Mouse (Mus musculus) B cell, adult 62 days (primary cell): ENCODE measurements around the gene Gm17606. TPM values are rescaled to one million over a fixed set of nuclear protein-coding genes. Genes with fewer than 3 reads are reported as not detected.

Source experiments
- total RNA-seq: library from RNA; stranded (reverse); gene quantifications from 4 replicates; pipeline ENCODE4 v1.2.4, GENCODE M21; 2023

Gene Gm17606
- total RNA-seq, result not detected in 4 replicates

GRCm38 (mm10) chr14:54640946-54641304 is at the start of gene Gm17606:
Gm17606 (plus strand) TSS chr14:54640952.

GRCm38 (mm10) chr14:54605752-54606321 is 34.9 kb upstream of the Gm17606 start, which contains the start of gene 4931414P19Rik:
4931414P19Rik (minus strand) TSS chr14:54605993.

GRCm38 (mm10) chr14:54617897-54618365 is 22.8 kb upstream of the Gm17606 start, which contains the start of gene Psmb5:
Psmb5 (minus strand) TSS chr14:54618022.

GRCm38 (mm10) chr14:54621133-54621532 is 19.6 kb upstream of the Gm17606 start, which contains the start of gene Psmb11:
Psmb11 (plus strand) TSS chr14:54621433.

DNA sequence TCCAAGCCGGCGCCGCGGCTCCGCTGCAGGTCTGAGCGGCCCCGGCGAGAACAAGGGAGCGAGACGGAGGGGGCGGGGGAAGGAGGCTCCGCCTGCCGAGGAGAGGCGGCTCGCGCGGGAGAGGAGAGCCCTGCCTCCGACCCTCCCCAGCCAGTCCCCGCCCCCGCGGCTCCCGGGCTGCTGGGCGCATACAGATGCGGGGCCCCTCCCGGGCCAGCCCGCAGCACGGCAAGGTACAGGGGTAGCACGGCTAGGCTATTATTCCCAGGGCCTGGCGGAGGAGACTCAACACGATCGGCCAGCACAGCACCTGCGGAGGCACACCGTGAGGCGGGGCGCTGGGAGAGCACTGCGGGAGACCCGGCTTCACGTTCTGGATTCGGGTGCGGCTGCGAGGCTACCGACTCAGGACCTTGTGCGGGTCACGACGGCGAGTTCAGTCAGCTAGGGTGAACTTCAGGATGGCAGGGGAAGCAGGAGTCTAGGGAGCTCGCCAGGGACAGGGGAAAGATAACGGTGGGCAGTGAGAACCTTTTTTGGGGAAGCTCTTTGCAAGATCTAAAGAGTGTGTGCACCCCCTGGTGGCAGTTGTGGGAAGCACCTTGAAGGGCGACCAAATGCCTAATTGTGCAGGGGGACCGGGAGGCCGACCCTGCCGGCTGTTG is 685 bp downstream of the Gm17606 start, which contains the start of gene Cdh24:
Gene Cdh24, minus strand, starts transcription at position 60 of the 665 bp plus-strand sequence.

DNA sequence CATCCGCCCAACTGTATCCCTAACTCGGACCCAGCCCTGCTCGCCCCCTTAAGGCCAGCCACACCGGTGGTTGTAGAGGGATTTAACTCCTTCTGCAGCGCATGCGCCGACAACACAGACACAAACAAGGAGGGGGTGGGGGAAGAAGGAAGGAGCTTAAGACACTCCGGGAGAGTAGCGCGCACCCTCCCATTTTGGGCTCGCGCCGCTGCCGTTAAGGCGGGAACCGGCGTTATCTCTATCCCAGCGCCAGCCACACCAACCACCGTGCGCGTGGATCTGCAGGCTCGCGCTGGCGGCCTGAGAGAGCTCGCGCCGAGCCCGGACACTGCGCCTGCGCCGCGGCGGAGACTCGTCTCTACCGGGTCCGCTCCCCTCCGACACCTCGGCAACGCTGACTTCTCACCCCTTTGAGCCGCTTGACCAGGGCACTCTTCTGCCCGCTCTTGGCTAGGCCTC is 45.3 kb downstream of the Gm17606 start, which contains the start of gene 1700123O20Rik:
Gene 1700123O20Rik, plus strand, starts transcription at position 154 of the 459 bp plus-strand sequence.

GRCm38 (mm10) chr14:54686522-54687143 is 45.9 kb downstream of the Gm17606 start, which contains the start of gene Acin1:
Acin1 (minus strand) TSS chr14:54686931.

Other genes starting within 250 kb of the Gm17606 start
- 6.0 to 8.3 TPM (median 7.2 TPM) in 4 replicates for gene Slc7a7, start 223.2 kb upstream of the Gm17606 start, total RNA-seq
- 80.8 to 114 TPM (median 85.8 TPM) in 4 replicates for gene Mrpl52, start 214.0 kb upstream of the Gm17606 start, total RNA-seq
- gene Mmp14, start 209.3 kb upstream of the Gm17606 start, total RNA-seq, result 0.47 to 0.92 TPM (median 0.78 TPM) in 4 replicates
- gene Lrp10, start 176.8 kb upstream of the Gm17606 start, total RNA-seq, result 174 to 205 TPM (median 187 TPM) in 4 replicates
- gene Rem2, start 164.9 kb upstream of the Gm17606 start, total RNA-seq, result 0.63 to 3.1 TPM (median 1.5 TPM) in 4 replicates
- gene Prmt5, start 123.4 kb upstream of the Gm17606 start, total RNA-seq, result 29.1 to 35.7 TPM (median 32.6 TPM) in 4 replicates
- gene Haus4, start 86.3 kb upstream of the Gm17606 start, total RNA-seq, result 10.3 to 17.1 TPM (median 11.5 TPM) in 4 replicates
- 0.17 to 0.22 TPM in 2 of 4 replicates, not detected in the others for gene Ajuba, start 63.4 kb upstream of the Gm17606 start, total RNA-seq
- 4.6 to 9.6 TPM (median 5.2 TPM) in 4 replicates for gene 4931414P19Rik, start 35.0 kb upstream of the Gm17606 start, total RNA-seq
- gene Psmb5, start 22.9 kb upstream of the Gm17606 start, total RNA-seq, result 50.0 to 57.9 TPM (median 52.8 TPM) in 4 replicates
- gene Psmb11, start 19.5 kb upstream of the Gm17606 start, total RNA-seq, result not detected in 4 replicates
- gene Cdh24, start 412 bp downstream of the Gm17606 start, total RNA-seq, result 2.9 to 5.7 TPM (median 3.5 TPM) in 4 replicates
- gene 1700123O20Rik, start 45.3 kb downstream of the Gm17606 start, total RNA-seq, result 28.7 to 31.2 TPM (median 29.6 TPM) in 4 replicates
- gene Acin1, start 46.0 kb downstream of the Gm17606 start, total RNA-seq, result 517 to 556 TPM (median 537 TPM) in 4 replicates
- not detected in 4 replicates for gene Gm29776, start 57.9 kb downstream of the Gm17606 start, total RNA-seq
- not detected in 4 replicates for gene Cebpe, start 71.2 kb downstream of the Gm17606 start, total RNA-seq
- 0.23 to 0.75 TPM (median 0.39 TPM) in 4 replicates for gene Slc7a8, start 141.0 kb downstream of the Gm17606 start, total RNA-seq
- not detected in 4 replicates for gene Rnf212b, start 173.2 kb downstream of the Gm17606 start, total RNA-seq
- 5.8 to 12.1 TPM (median 7.2 TPM) in 4 replicates for gene Homez, start 230.0 kb downstream of the Gm17606 start, total RNA-seq
- gene Ppp1r3e, start 236.6 kb downstream of the Gm17606 start, total RNA-seq, result 1.5 to 4.7 TPM (median 2.8 TPM) in 4 replicates
- gene Bcl2l2, start 242.4 kb downstream of the Gm17606 start, total RNA-seq, result 7.9 to 12.7 TPM (median 9.6 TPM) in 4 replicates
- gene Gm20521, start 242.5 kb downstream of the Gm17606 start, total RNA-seq, result 2.0 to 2.7 TPM in 2 of 4 replicates, not detected in the others